Mouse (Mus musculus) liver, embryonic 15.5 days (tissue): ENCODE data around the gene Kif18b. TPM values are rescaled to one million over a fixed set of nuclear protein-coding genes. Genes with fewer than 3 reads are reported as not detected.

ENCODE experiments used
- ATAC-seq: fragments of 200-750 bp; cut with Nextera tagmentation; 2 replicates; pipeline ENCODE4 v1.8.0; 2017; ENCODE audit warnings: moderate number of reproducible peaks, mild to moderate bottlenecking, moderate library complexity; ENCODE audit not compliant: insufficient read depth
- H3K27ac ChIP-seq: fragments of 300-500 bp; sonication (generic); replicated peaks from 2 replicates; pipeline ENCODE4 v1.5.1; 2015; ENCODE audit warnings: mild to moderate bottlenecking, inconsistent platforms
- H3K27me3 ChIP-seq: fragments of 300-500 bp; sonication (generic); 2 replicates; pipeline ENCODE4 v1.6.1; 2015; ENCODE audit warnings: mild to moderate bottlenecking, inconsistent platforms
- H3K36me3 ChIP-seq: fragments of 300-500 bp; sonication (generic); replicated peaks from 2 replicates; pipeline ENCODE4 v1.6.1; 2015; ENCODE audit warnings: moderate library complexity, mild to moderate bottlenecking, inconsistent platforms
- H3K4me1 ChIP-seq: fragments of 300-500 bp; sonication (generic); replicated peaks from 2 replicates; pipeline ENCODE4 v1.6.1; 2015; ENCODE audit warnings: inconsistent platforms
- H3K4me2 ChIP-seq: fragments of 300-500 bp; sonication (generic); 2 replicates; pipeline ENCODE4 v1.6.1; 2015; ENCODE audit warnings: moderate library complexity, mild to moderate bottlenecking, inconsistent platforms
- H3K4me3 ChIP-seq: fragments of 300-500 bp; sonication (generic); replicated peaks from 2 replicates; pipeline ENCODE4 v1.5.1; 2015; ENCODE audit warnings: mild to moderate bottlenecking, inconsistent platforms
- H3K9ac ChIP-seq: fragments of 300-500 bp; sonication (generic); 2 replicates; pipeline ENCODE4 v1.6.1; 2015; ENCODE audit warnings: moderate library complexity, mild to moderate bottlenecking, inconsistent platforms
- H3K9me3 ChIP-seq: fragments of 300-500 bp; sonication (generic); replicated peaks from 2 replicates; pipeline ENCODE4 v1.6.1; 2016; ENCODE audit warnings: inconsistent platforms
- WGBS: fragments of 180-500 bp; shearing (Covaris S2); methylation state at CpG from one replicate; pipeline ENCODE4 v1.1.7; 2015; ENCODE audit warnings: mixed read lengths; ENCODE audit not compliant: insufficient replicate concordance; 5-methylcytosine and 5-hydroxymethylcytosine counted together
- polyA plus RNA-seq: library from polyadenylated mRNA; unstranded; fragments of >200 nt; fragmentation: Nextera tagmentation; extraction: Ambion mirVana; gene quantifications from 2 replicates; pipeline ENCODE4 v1.2.1, GENCODE M21; 2015

Gene Kif18b
- polyA plus RNA-seq, 1 experiment from 2014 or later, result 10.3 TPM

GRCm38 (mm10) chr11:102896641-102897040, 28.3 kb downstream of the Kif18b start:
- peaks cover 54% of the 10 kb centered on the region for H3K27me3 ChIP-seq
- no peak for ATAC-seq
- 78% methylated on average over 20 of the region's 20 CpGs for WGBS
- H3K4me2 ChIP-seq, result no peak overlapping the region
- no peaks in the 10 kb centered on the region for H3K9me3 ChIP-seq
- peaks cover 67% of the 10 kb centered on the region for H3K4me1 ChIP-seq
- H3K9ac ChIP-seq, result peak overlapping the region; percentile 44
- no peak overlapping the region for H3K4me3 ChIP-seq
- H3K27ac ChIP-seq, result peak overlapping the region; percentile 94
- H3K36me3 ChIP-seq, result no peaks in the 10 kb centered on the region

GRCm38 (mm10) chr11:102895779-102896178, 29.1 kb downstream of the Kif18b start:
- Histone ChIP-seq H3K4me2 (peak overlapping the region; percentile 88), H3K27ac (peak overlapping the region; percentile 94), H3K9me3 (no peaks in the 10 kb centered on the region), H3K27me3 (peaks cover 56% of the 10 kb centered on the region), H3K9ac (peak overlapping the region; percentile 77), H3K4me3 (peak overlapping the region; percentile 63), H3K36me3 (no peaks in the 10 kb centered on the region), H3K4me1 (peaks cover 71% of the 10 kb centered on the region)
- WGBS, result 22% methylated on average over 9 of the region's 9 CpGs
- peak; percentile 98 for ATAC-seq

- 73% methylated on average over 4 of the region's 4 CpGs for WGBS
Observed at GRCm38 (mm10) chr11:102894716-102895115, 30.2 kb downstream of the Kif18b start.

GRCm38 (mm10) chr11:102893015-102893651, 31.8 kb downstream of the Kif18b start:
- no peaks in the 10 kb centered on the region for H3K9me3 ChIP-seq
- peak overlapping the region; percentile 63 for H3K4me3 ChIP-seq
- H3K27ac ChIP-seq, result peak overlapping the region; percentile 94
- peaks cover 61% of the 10 kb centered on the region for H3K27me3 ChIP-seq
- peak overlapping the region; percentile 88 for H3K4me2 ChIP-seq
- no peaks in the 10 kb centered on the region for H3K36me3 ChIP-seq
- WGBS, result 3% methylated on average over 43 of the region's 43 CpGs
- peak overlapping the region; percentile 77 for H3K9ac ChIP-seq
- H3K4me1 ChIP-seq, result peaks cover 79% of the 10 kb centered on the region
- peak; percentile 67 for ATAC-seq

More at GRCm38 (mm10) chr11:102894716-102895115, 30.2 kb downstream of the Kif18b start:
- Histone ChIP-seq H3K36me3 (no peaks in the 10 kb centered on the region), H3K27ac (peak overlapping the region; percentile 94), H3K4me3 (peak overlapping the region; percentile 63), H3K9ac (peak overlapping the region; percentile 77), H3K9me3 (no peaks in the 10 kb centered on the region), H3K27me3 (peaks cover 54% of the 10 kb centered on the region), H3K4me1 (peaks cover 76% of the 10 kb centered on the region), H3K4me2 (peak overlapping the region; percentile 88)
- no peak for ATAC-seq

GRCm38 (mm10) chr11:102890096-102890495, 34.8 kb downstream of the Kif18b start:
- no peak overlapping the region for H3K4me2 ChIP-seq
- no peaks in the 10 kb centered on the region for H3K9me3 ChIP-seq
- H3K27ac ChIP-seq, result no peak overlapping the region; the same call in 1 of the 2 replicates
- no peaks in the 10 kb centered on the region for H3K36me3 ChIP-seq
- H3K4me3 ChIP-seq, result no peak overlapping the region
- no peak overlapping the region for H3K9ac ChIP-seq
- no peak for ATAC-seq
- H3K4me1 ChIP-seq, result peaks cover 59% of the 10 kb centered on the region
- 66% methylated on average over 5 of the region's 5 CpGs for WGBS
- H3K27me3 ChIP-seq, result peaks cover 65% of the 10 kb centered on the region

- H3K4me3 ChIP-seq, result no peak overlapping the region
- no peak overlapping the region for H3K27ac ChIP-seq
- H3K4me1 ChIP-seq, result peaks cover 54% of the 10 kb centered on the region
- WGBS, result 48% methylated on average over 3 of the region's 3 CpGs
- H3K36me3 ChIP-seq, result no peaks in the 10 kb centered on the region
- H3K4me2 ChIP-seq, result no peak overlapping the region
- no peaks in the 10 kb centered on the region for H3K9me3 ChIP-seq
- ATAC-seq, result no peak
- H3K9ac ChIP-seq, result no peak overlapping the region
- peaks cover 73% of the 10 kb centered on the region for H3K27me3 ChIP-seq
Observed at GRCm38 (mm10) chr11:102888135-102888534, 36.8 kb downstream of the Kif18b start.

- Histone ChIP-seq H3K4me1 (peaks cover 51% of the 10 kb centered on the region), H3K4me3 (no peak overlapping the region), H3K36me3 (no peaks in the 10 kb centered on the region), H3K9ac (no peak overlapping the region), H3K4me2 (no peak overlapping the region), H3K27ac (no peak overlapping the region), H3K27me3 (peaks cover 73% of the 10 kb centered on the region), H3K9me3 (no peaks in the 10 kb centered on the region)
- ATAC-seq, result no peak
- WGBS, result 61% methylated on average over 5 of the region's 5 CpGs
Observed at GRCm38 (mm10) chr11:102887433-102887832, 37.5 kb downstream of the Kif18b start.

- Histone ChIP-seq H3K27ac (no peak within 1 kb of the TSS; the same call in 1 of the 2 replicates), H3K4me3 (no peak within 1 kb of the TSS), H3K27me3 (peaks cover 67% of the 10 kb centered on the region), H3K9ac (no peak within 1 kb of the TSS), H3K9me3 (no peaks in the 10 kb centered on the region), H3K4me1 (peaks cover 45% of the 10 kb centered on the region), H3K4me2 (no peak within 1 kb of the TSS), H3K36me3 (no peaks in the 10 kb centered on the region)
- no peak for ATAC-seq
- WGBS, result 48% methylated on average over 10 of the region's 10 CpGs
Observed at GRCm38 (mm10) chr11:102884616-102885219, 40.2 kb downstream of the Kif18b start, which contains the start of gene Fam187a. Fam187a (plus strand) TSS chr11:102885169.

- 9% methylated on average over 13 of the region's 13 CpGs for WGBS
- Histone ChIP-seq H3K4me3 (peak overlapping the region; percentile 83), H3K27me3 (peaks cover 42% of the 10 kb centered on the region), H3K36me3 (peaks cover 15% of the 10 kb centered on the region), H3K4me2 (peak overlapping the region; percentile 82), H3K9me3 (no peaks in the 10 kb centered on the region), H3K4me1 (peaks cover 55% of the 10 kb centered on the region), H3K27ac (peak overlapping the region; percentile 80), H3K9ac (peak overlapping the region; percentile 86)
- ATAC-seq, result peak; percentile 45
Observed at GRCm38 (mm10) chr11:102881314-102882198, 43.4 kb downstream of the Kif18b start.

GRCm38 (mm10) chr11:102880585-102881313, 44.2 kb downstream of the Kif18b start, which contains the start of the genes Eftud2 and Ccdc103:
Eftud2 (minus strand) TSS chr11:102880985.
Ccdc103 (plus strand) TSS chr11:102881204.
- Histone ChIP-seq H3K9ac (peak within 1 kb of the TSS; percentile 86), H3K36me3 (peaks cover 21% of the 10 kb centered on the region), H3K4me1 (peaks cover 55% of the 10 kb centered on the region), H3K4me2 (peak within 1 kb of the TSS; percentile 82), H3K4me3 (peak within 1 kb of the TSS; percentile 83), H3K27me3 (peaks cover 34% of the 10 kb centered on the region), H3K27ac (peak within 1 kb of the TSS; percentile 80), H3K9me3 (no peaks in the 10 kb centered on the region)
- WGBS, result under 1% methylated on average over 62 of the region's 62 CpGs
- peak; percentile 92 for ATAC-seq
